Mouse (Mus musculus) testis, adult 2 months (tissue): Measurements from ENCODE around the gene Gm10668.
"Not testable (repeated sequence)": the region's sequence is repeated elsewhere in the genome, so short reads cannot be mapped to it uniquely, and the experiment has no call there.

ENCODE experiments used
- CTCF ChIP-seq: fragments of 200-500 bp; IDR thresholded peaks from 2 replicates; pipeline ENCODE4 v1.5.1; 2012; ENCODE audit warnings: low read depth, mild to moderate bottlenecking, inconsistent platforms, low read length, moderate library complexity; ENCODE audit not compliant: control insufficient read depth, insufficient read depth, insufficient replicate concordance
- POLR2A ChIP-seq: fragments of 200-500 bp; IDR thresholded peaks from 2 replicates; pipeline ENCODE4 v1.6.1; 2012; ENCODE audit warnings: low read depth, mild to moderate bottlenecking, inconsistent platforms, low read length, moderate library complexity; ENCODE audit not compliant: control insufficient read depth

DNA sequence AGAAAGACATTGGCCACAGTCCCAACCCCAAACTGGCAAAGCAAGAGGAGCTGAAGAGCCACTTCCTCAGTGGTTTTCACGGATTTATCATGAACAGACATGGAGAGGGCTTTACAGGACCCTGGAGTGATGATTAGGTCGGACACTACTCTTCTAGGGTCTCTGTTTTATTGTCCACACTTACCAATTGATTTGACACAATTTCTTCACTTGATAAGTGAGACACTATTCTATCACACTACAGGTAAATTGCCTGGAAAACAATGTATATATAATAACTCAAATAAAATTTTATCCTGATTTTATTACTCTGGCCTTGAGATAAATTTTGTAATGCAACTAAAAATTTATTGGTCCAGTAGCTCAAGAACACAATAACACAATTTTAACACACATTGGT lies 27.3 kb downstream of the Gm10668 start, which contains the start of gene Vmn1r111:
- TF ChIP-seq CTCF, POLR2A: not testable (repeated sequence)
